Mouse (Mus musculus) spleen, embryonic (tissue): ENCODE measurements around the gene Canx.
"Not testable (repeated sequence)": the region's sequence is repeated elsewhere in the genome, so short reads cannot be mapped to it uniquely, and the experiment has no call there.

Source experiments
- CTCF ChIA-PET: fragments of 350-600 bp; sonication (Branson Sonifier 250); formaldehyde crosslinking; loops from one replicate; lab custom pipeline; 2022; lab: Charles Lee

The Canx gene

GRCm38 (mm10) chr11:50325496-50326301 is at the start of gene Canx:
Gene Canx, minus strand, starts transcription at chr11:50325673.
- CTCF ChIA-PET = interaction anchor here (0.7 kb wide), 1 partner anchor 91 kb away, joined by 3 read pairs; no protein-coding TSS in a partner anchor

GRCm38 (mm10) chr11:50374286-50375015 is 49.0 kb upstream of the Canx start:
- CTCF ChIA-PET = no interaction called here

DNA sequence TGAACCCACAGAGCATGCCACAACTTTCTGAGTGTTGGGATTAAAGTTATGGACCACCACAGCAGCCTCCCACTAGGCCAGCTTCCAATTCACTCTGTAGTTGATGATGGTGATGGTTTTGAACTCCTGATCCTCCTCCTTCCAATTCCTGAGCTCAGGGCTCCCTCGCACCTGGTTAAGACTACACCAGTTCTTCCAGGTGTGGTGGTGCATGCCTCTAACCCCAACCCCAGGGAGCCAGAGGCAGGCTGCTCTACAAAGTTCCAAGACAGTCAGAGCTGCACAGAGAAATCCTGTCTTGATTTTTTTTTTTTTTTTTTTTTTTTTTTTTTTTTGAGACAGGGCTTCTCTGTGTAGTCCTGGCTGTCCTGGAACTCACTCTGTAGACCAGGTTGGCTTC is 48.1 kb upstream of the Canx start:
- CTCF ChIA-PET = interaction anchor here (1.2 kb wide), 1 partner anchor 242 kb away, joined by 14 read pairs; no protein-coding TSS in a partner anchor

GRCm38 (mm10) chr11:50373086-50373485 is 47.6 kb upstream of the Canx start:
- CTCF ChIA-PET = interaction anchor here (1.2 kb wide), 1 partner anchor 241 kb away, joined by 14 read pairs; no protein-coding TSS in a partner anchor

DNA sequence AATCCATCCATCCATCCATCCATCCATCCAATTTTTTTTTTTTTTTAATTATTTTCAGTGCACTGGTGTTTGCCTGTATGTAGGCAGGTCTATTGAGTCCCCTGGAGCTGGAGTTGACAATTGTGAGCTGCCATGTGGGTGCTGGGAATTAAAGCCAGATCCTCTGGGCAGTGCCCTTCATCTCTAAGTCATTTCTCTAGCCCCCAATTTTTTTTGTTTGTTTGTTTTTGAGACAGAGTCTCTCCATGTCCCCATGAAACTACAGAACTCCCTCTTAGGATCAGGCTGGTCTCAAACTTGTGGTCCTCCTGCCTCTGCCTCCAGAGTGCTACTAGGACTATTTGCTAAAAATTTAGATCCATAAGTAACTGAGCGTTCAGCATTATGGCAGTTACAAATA is 46.4 kb upstream of the Canx start:
- CTCF ChIA-PET = interaction anchor here (0.6 to 0.7 kb wide), 3 partner anchors 12 to 190 kb away, joined by 3 to 25 read pairs (median 9); no protein-coding TSS in a partner anchor

DNA sequence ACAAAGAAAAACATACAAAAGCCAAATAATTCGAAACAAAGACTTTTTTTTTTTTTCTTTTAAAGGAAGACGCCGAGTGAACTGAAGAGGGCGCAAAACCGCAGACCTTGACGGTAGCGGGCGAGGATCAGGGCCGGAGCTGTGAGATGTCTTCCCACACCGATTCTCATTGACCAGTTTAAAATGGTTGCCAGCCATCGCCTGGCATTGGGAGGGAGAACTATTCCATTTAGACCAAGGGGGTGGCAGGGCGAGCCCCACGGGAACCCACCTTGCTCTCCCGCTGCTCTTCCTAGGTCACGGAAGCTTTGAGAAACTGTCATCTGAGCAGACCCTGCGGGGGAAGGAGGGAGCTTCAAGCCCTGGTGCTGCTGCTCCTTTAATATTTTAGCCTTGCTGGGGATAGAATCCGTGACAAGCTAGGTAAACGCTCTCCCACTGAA is 45.9 kb upstream of the Canx start:
- CTCF ChIA-PET = interaction anchor here (0.5 to 0.8 kb wide), 4 partner anchors 12 to 1469 kb away, joined by 9 to 25 read pairs (median 10); no protein-coding TSS in a partner anchor

DNA sequence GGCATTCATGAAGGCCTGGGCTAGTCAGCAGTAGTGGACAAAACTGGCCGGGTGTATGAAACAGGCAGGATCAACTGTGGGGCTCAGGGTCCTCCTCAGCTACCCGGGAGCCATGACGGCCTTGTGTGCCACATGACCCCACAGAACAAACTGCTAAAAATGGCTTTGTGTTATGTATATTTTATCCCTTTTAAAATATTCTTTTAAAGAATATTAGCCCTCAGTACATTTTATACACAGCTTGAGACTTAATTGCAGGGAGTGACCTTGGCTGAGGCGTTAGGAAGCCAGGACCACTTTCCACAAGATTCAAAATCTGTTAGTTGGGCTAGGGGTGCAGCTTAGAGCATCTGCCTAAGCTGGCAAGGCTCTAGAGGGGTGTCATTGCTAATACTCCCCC is 45.5 kb upstream of the Canx start:
- CTCF ChIA-PET = interaction anchor here (0.5 to 0.8 kb wide), 4 partner anchors 13 to 1468 kb away, joined by 9 to 25 read pairs (median 10); no protein-coding TSS in a partner anchor

GRCm38 (mm10) chr11:50369360-50369911 is 44.0 kb upstream of the Canx start:
- CTCF ChIA-PET = no interaction called here

DNA sequence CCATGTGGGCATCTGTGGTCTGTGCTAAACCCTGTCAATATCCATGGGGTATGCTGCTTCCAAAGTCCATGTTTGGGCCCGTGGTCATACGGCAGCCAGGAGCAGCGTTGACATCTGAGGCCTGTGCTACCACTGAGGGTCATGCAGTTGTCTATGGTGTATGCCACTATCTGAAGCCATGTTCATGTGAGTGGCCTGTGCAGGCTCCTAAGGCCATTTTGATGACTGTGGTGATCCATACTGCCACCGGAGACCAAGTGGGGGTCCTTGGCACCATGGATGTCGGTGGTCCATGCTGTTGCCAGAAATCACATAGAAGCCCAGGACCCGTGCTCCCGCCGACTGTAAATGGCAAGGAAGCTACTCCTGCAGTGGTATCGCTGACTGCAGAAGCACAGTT is 42.1 kb upstream of the Canx start:
- CTCF ChIA-PET = no interaction called here

DNA sequence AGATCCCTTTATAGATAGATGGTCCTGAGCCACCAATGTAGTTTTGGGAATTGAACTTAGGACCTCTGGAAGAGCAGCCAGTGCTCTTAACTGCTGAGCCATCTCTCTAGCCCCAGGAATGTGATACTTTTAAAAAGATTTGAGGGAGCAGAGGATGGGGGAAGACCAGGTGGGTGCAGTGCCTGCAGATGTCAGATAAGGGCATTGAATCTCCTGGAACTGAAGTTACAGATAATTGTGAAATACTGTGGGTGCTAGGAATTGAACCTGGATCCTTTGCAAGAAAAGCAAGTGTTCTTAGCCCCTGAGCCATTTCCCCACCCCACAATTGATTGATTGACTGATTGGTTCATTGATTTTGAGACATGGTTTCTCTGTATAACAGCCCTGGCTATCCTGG is 39.8 kb upstream of the Canx start:
- CTCF ChIA-PET = no interaction called here

DNA sequence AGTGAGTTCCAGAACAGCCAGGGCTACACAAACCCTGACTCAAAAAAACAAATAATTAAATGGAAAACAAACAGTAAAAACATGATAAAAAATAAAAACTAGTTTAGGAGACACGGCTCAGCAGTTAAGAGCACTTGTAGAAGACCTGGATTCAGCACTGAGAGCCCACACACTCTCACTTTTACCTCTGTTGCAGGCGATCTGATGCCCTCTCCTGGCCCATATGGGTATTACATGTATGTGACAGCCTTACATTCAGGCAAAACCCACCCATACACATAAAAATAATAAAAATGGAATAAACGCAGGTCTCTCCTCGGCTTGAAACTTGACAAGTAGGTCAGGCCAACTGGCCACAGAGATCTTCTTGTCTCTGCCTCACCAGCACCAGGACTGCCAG is 39.1 kb upstream of the Canx start:
- CTCF ChIA-PET = no interaction called here

DNA sequence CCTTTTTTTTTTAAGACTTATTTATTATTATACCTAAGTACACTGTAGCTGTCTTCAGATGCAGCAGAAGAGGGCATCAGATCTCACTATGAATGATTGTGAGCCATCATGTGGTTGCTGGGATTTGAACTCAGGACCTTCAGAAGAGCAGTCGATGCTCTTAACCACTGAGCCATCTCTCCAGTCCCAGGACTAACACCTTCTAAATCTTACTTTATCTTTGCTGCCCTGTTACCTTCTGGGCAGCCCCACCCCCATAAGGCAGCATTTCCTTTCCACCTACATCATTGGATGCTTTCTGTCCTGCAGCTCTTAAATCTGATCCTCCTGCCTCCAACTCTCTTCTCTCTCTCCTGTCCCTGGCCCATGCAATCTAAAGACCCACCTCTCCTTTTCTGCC is 35.8 kb upstream of the Canx start:
- CTCF ChIA-PET = not testable (repeated sequence)

DNA sequence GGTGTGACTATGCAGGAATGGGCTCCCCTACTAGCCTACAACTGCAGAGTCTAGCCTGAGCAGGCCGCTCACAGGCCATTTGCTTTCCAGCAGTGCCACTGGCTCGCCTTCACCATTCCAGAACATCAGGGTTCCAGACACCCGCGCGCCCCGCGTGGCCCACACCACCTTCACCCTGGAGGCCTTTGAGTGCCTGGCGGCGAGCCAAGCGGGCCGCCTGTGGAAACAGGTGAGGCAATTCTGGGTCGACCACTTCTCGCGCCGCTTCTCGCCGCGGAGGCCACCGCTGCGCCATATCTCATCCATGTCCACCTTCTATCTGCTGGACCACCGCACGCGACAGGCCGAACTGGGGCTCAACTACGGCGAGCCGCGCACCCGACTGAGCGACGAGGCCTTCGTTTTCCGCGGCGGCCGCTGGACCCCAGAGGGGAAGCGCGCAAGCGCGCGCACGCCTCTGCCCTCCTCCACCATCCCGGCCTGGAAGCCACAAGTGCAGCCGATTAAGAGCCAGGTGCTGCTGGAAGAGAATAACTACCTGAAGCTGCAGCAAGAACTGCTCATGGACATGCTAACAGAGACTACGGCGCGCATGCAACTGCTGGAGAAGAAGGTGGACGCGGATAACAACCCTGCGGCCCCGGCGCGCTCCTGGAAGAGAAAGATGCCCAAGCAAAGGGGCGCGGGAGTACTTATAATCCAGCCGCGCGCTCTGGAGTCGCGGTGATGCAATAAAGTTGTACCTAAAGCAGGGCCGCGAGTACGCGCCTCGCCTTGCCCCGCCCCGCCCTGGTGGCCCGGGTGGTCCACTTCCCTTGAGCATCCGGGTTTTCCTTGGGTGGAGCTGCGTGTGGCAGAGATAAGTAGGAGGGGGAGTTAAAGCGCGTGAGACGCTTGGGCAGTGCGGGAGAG is 33.7 kb upstream of the Canx start:
- CTCF ChIA-PET = interaction anchor here (0.7 kb wide), 1 partner anchor 138 kb away, joined by 6 read pairs; no protein-coding TSS in a partner anchor

- CTCF ChIA-PET = no interaction called here
Observed at GRCm38 (mm10) chr11:50355395-50355794, 29.9 kb upstream of the Canx start.

DNA sequence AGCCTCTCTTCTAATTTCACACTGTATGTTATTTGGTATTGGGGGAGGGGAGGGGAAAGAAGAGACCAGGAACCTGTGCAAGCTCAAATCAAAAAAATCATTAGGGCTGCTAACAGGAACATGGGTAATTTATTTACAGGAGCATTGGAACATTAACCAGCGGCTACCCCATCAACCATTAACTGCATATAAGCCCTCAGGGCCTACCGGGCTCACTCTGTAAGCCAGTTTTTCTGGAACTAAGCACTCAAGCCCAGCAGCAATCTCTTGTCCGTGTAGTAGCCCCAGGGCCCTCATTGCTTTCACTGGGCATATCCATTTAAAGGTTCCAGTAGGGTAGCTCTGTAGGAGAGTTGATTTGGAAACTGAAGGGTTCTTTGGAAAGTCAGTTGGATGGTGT is 29.4 kb upstream of the Canx start:
- CTCF ChIA-PET = no interaction called here

- CTCF ChIA-PET = no interaction called here
Observed at GRCm38 (mm10) chr11:50354162-50354561, 28.7 kb upstream of the Canx start, which contains the start of gene Cby3. Gene Cby3, plus strand, starts transcription at chr11:50354462.

- CTCF ChIA-PET = no interaction called here
Observed at GRCm38 (mm10) chr11:50352177-50352576, 26.7 kb upstream of the Canx start.

DNA sequence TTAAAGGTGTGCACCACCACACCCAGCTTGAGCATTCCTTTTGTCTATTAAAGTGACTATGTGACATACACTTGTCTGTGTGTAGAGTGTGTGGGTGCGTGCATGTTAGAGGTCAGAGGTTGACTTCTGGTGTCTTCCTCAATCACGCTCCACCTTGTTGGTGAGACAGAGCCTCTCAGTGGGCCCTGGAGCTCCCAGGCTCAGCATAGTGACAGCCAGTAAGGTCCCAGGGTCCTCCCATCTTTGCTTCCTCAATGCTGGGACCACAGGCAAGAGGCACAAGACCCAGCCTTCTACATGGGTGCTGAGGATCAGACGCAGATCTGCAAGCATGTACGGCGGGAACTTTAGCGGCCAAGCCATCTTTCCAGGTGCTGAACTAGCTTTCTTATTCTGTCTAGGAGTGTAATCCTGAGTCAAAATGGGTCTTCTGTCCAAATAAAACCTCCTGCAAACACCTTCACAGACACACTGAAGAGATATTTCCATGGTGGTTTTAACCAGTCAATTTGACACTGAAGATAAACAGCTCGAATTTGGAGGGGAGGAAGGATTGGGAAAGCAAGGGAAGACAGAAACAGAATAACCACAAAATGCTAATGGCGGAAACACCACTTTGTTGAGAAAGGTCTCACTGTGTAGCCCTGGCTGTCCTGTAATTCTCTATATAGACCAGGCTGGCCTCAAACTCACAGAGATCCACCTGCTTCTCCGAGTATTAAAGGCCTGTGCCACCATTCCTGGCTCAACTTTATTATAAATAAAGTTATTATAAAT is 21.0 kb upstream of the Canx start:
- CTCF ChIA-PET = no interaction called here

- CTCF ChIA-PET = no interaction called here
Observed at GRCm38 (mm10) chr11:50345486-50345885, 20.0 kb upstream of the Canx start.

- CTCF ChIA-PET = no interaction called here
Observed at GRCm38 (mm10) chr11:50336891-50337290, 11.4 kb upstream of the Canx start.
